In genomic region chr11:43385716-43386115, GRCm38 (mm10) we compare ENCODE assay signal across 8 mouse cellular contexts. TPM values are rescaled to one million over a fixed set of nuclear protein-coding genes. Genes with fewer than 3 reads are reported as not detected.
A peak's percentile ranks its signal among the peaks of the same experiment; 100 is the strongest.
DNase-seq lines count a peak whose midpoint lies in the region; ATAC-seq and TF ChIP-seq lines count a peak whose summit lies in the region.

No protein-coding gene starts in this region.

- H3K4me1 ChIP-seq in lung, embryonic 15.5 days: peaks cover 13% of the 10 kb centered on the region
- peaks cover 8% of the 10 kb centered on the region for H3K4me1 ChIP-seq in liver, postnatal 0 days (ENCODE audit: insufficient read depth)
- H3K4me1 ChIP-seq in stomach, postnatal 0 days (replicated peaks; ENCODE audit: control insufficient read depth, insufficient read depth): no peaks in the 10 kb centered on the region

- no peaks in the 10 kb centered on the region for H3K36me3 ChIP-seq in lung, embryonic 15.5 days
- H3K36me3 ChIP-seq in liver, postnatal 0 days (replicated peaks; ENCODE audit: insufficient read depth, low read length): no peaks in the 10 kb centered on the region
- H3K36me3 ChIP-seq in stomach, postnatal 0 days (ENCODE audit: control insufficient read depth, insufficient read depth, low read length): no peaks in the 10 kb centered on the region

- no peaks in the 10 kb centered on the region for H3K27me3 ChIP-seq in lung, embryonic 15.5 days
- no peaks in the 10 kb centered on the region for H3K27me3 ChIP-seq in liver, postnatal 0 days (ENCODE audit: insufficient read depth, low read length)
- H3K27me3 ChIP-seq in stomach, postnatal 0 days (ENCODE audit: control insufficient read depth, insufficient read depth, low read length): no peaks in the 10 kb centered on the region

- H3K4me3 ChIP-seq in lung, embryonic 15.5 days: peak overlapping the region; percentile 34
- H3K4me3 ChIP-seq in liver, postnatal 0 days (ENCODE audit: low read depth, low read length): peak overlapping the region; percentile 44
- H3K4me3 ChIP-seq in stomach, postnatal 0 days (ENCODE audit: low read depth, low read length): peak overlapping the region; percentile 26

- DNase-seq in adrenal gland, postnatal 14 days: peak; percentile 14
- no peak for DNase-seq in adrenal gland, postnatal 4 days (ENCODE audit: low spot score in 2 of 2)
- DNase-seq in lung, postnatal 36 days: no peak
- DNase-seq in heart, postnatal 10 days: peak; percentile 12 to 15
- no peak for DNase-seq in liver, postnatal 0 days
- DNase-seq in stomach, postnatal 0 days (ENCODE audit: low spot score): no peak
- no peak for DNase-seq in testis, postnatal 14 days (ENCODE audit: low spot score)

- H3K27ac ChIP-seq in lung, embryonic 15.5 days: peak overlapping the region; percentile 86
- peak overlapping the region; percentile 82; the same call in 1 of the 2 replicates for H3K27ac ChIP-seq in liver, postnatal 0 days (ENCODE audit: low read depth)
- H3K27ac ChIP-seq in stomach, postnatal 0 days (replicated peaks): 0 out of 2 replicates have a peak overlapping the region, but pooled peaks have one; percentile 13

- TF ChIP-seq CTCF in liver, postnatal 0 days (IDR thresholded peaks at IDR 0.05; ENCODE audit: low read depth): no peak
- no peak for TF ChIP-seq CTCF in stomach, postnatal 0 days (IDR thresholded peaks at IDR 0.05; ENCODE audit: low read depth)

- 5% methylated on average over 8 of the region's 8 CpGs for WGBS in lung, embryonic 15.5 days
- 22% methylated on average over 8 of the region's 8 CpGs for WGBS in liver, postnatal 0 days (ENCODE audit: insufficient replicate concordance)
- 8% methylated on average over 8 of the region's 8 CpGs for WGBS in stomach, postnatal 0 days

- H3K9me3 ChIP-seq in lung, embryonic 15.5 days: no peaks in the 10 kb centered on the region
- no peaks in the 10 kb centered on the region for H3K9me3 ChIP-seq in liver, postnatal 0 days (ENCODE audit: low read length)
- H3K9me3 ChIP-seq in stomach, postnatal 0 days (ENCODE audit: control insufficient read depth, low read length): no peaks in the 10 kb centered on the region

- ATAC-seq in lung, embryonic 15.5 days (ENCODE audit: borderline replicate concordance, extremely low read depth, low FRiP score, low TSS enrichment): no peak
- peak; percentile 19; the same call in 1 of the 2 replicates for ATAC-seq in liver, postnatal 0 days
- no peak for ATAC-seq in stomach, postnatal 0 days (ENCODE audit: low FRiP score, low TSS enrichment)

- no peak for TF ChIP-seq EP300 in liver, postnatal 0 days (IDR thresholded peaks at IDR 0.05; ENCODE audit: low read depth)
- no peak for TF ChIP-seq EP300 in stomach, postnatal 0 days (optimal IDR thresholded peaks at IDR 0.05)

- intact Hi-C loops in heart, postnatal 10 days (cut with DNase I): no loop called here

- peak overlapping the region; percentile 68 for H3K4me2 ChIP-seq in lung, embryonic 15.5 days
- H3K4me2 ChIP-seq in liver, postnatal 0 days (ENCODE audit: low read depth, low read length): peak overlapping the region; percentile 71
- H3K4me2 ChIP-seq in stomach, postnatal 0 days (replicated peaks; ENCODE audit: low read depth): peak overlapping the region; percentile 54

- peak overlapping the region; percentile 42; the same call in 1 of the 2 replicates for H3K9ac ChIP-seq in lung, embryonic 15.5 days
- H3K9ac ChIP-seq in liver, postnatal 0 days (replicated peaks): peak overlapping the region; percentile 21; the same call in 1 of the 2 replicates
- H3K9ac ChIP-seq in stomach, postnatal 0 days (ENCODE audit: low read length): peak overlapping the region; percentile 35; the same call in 1 of the 2 replicates

RNA-seq across cellular contexts. Expression of gene Pttg1, which starts 40.3 kb away (rescaled TPM):
- total RNA-seq in adrenal gland, postnatal 14 days (2021): 48.0 and 48.2 TPM in 2 replicates
- 10 to 100 TPM; 49.8 to 54.2 TPM for total RNA-seq in adrenal gland, postnatal 4 days (2021)
- 86.8 and 95.0 TPM in 2 replicates for polyA plus RNA-seq in lung, embryonic 15.5 days (2015; fragmentation: Nextera tagmentation; extraction: Ambion mirVana)
- total RNA-seq in heart, postnatal 10 days (2021): 10 to 100 TPM; 64.1 to 70.3 TPM
- polyA plus RNA-seq in liver, postnatal 0 days (2015; fragmentation: Nextera tagmentation; extraction: Ambion mirVana): 61.8 and 62.5 TPM in 2 replicates
- 66.8 and 66.9 TPM in 2 replicates for polyA plus RNA-seq in stomach, postnatal 0 days (2015; fragmentation: Nextera tagmentation; extraction: Ambion mirVana)

RNA-seq across cellular contexts. Expression of gene Slu7, which starts 47.8 kb away (rescaled TPM):
- 39.9 and 43.4 TPM in 2 replicates for total RNA-seq in adrenal gland, postnatal 14 days (2021)
- total RNA-seq in adrenal gland, postnatal 4 days (2021): 10 to 100 TPM; 50.2 to 53.5 TPM
- polyA plus RNA-seq in lung, embryonic 15.5 days (2015; fragmentation: Nextera tagmentation; extraction: Ambion mirVana): 56.8 and 58.0 TPM in 2 replicates
- total RNA-seq in heart, postnatal 10 days (2021): 10 to 100 TPM; 29.5 to 31.4 TPM
- polyA plus RNA-seq in liver, postnatal 0 days (2015; fragmentation: Nextera tagmentation; extraction: Ambion mirVana): 19.7 and 20.3 TPM in 2 replicates
- polyA plus RNA-seq in stomach, postnatal 0 days (2015; fragmentation: Nextera tagmentation; extraction: Ambion mirVana): 38.1 and 39.3 TPM in 2 replicates

Comparison
In these comparisons a context has a peak if more than half of its experiments do, and no peak if none do; other contexts are left out.
1. DNase-seq: peak in adrenal gland, postnatal 14 days (single experiment) and heart, postnatal 10 days (2 of 2); none in adrenal gland, postnatal 4 days (0 of 2), lung, postnatal 36 days (single experiment), liver, postnatal 0 days (single experiment), stomach, postnatal 0 days (single experiment) and testis, postnatal 14 days (single experiment).
2. H3K27ac ChIP-seq: peak in every context shown above with its lines; median percentile 86 in lung, embryonic 15.5 days; 82 in liver, postnatal 0 days; 13 in stomach, postnatal 0 days.
3. Peak in every context shown above with its lines, with median percentiles within 50 percentile points of each other: H3K4me2 ChIP-seq, H3K4me3 ChIP-seq and H3K9ac ChIP-seq.